Mouse (Mus musculus): ENCODE data around the gene Lrrc49.

DNA sequence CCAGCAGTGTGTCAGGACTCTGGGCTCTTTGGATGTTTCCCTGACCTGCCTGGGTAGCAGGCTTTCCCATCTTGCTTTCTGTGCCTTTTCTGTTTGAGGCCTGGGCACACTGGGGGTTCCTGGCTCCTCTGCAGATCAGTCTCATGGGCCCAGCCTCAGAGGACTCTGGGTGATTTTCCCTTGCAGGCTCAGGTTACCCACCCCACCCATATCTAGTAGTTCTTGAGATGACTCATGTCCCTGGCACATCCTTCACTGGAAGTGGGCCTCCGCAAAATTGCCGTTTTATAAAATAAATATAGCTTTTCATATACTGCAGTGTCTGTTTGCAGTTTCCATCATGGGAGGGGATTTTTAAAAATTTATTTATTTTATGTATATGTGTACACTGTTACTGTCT lies 46.4 kb upstream of the Lrrc49 start:
- TF ChIP-seq CTCF (IDR thresholded peaks at IDR 0.05; ENCODE audit: low read depth) (no peak), EP300 (IDR thresholded peaks at IDR 0.05; ENCODE audit: low read depth) (no peak)
